Mouse (Mus musculus) stomach, embryonic 15.5 days (tissue): Measurements from ENCODE around the gene Tmem258. TPM values are rescaled to one million over a fixed set of nuclear protein-coding genes. Genes with fewer than 3 reads are reported as not detected.
A peak's percentile ranks its signal among the peaks of the same experiment; 100 is the strongest.

Experiments used
- ATAC-seq: fragments of 200-750 bp; cut with Nextera tagmentation; 2 replicates; pipeline ENCODE4 v1.8.0; 2017; ENCODE audit warnings: low read depth, moderate number of reproducible peaks, moderate TSS enrichment; ENCODE audit not compliant: insufficient read depth, low FRiP score
- H3K27ac ChIP-seq: fragments of 300-500 bp; sonication (generic); 2 replicates; pipeline ENCODE4 v1.5.1; 2015; ENCODE audit warnings: mild to moderate bottlenecking, inconsistent platforms
- H3K27me3 ChIP-seq: fragments of 300-500 bp; sonication (generic); replicated peaks from 2 replicates; pipeline ENCODE4 v1.6.1; 2015; ENCODE audit warnings: inconsistent platforms
- H3K36me3 ChIP-seq: fragments of 300-500 bp; sonication (generic); 2 replicates; pipeline ENCODE4 v1.6.1; 2015; ENCODE audit warnings: inconsistent platforms
- H3K4me1 ChIP-seq: fragments of 300-500 bp; sonication (generic); 2 replicates; pipeline ENCODE4 v1.6.1; 2015; ENCODE audit warnings: inconsistent platforms
- H3K4me2 ChIP-seq: fragments of 300-500 bp; sonication (generic); 2 replicates; pipeline ENCODE4 v1.6.1; 2015; ENCODE audit warnings: mild to moderate bottlenecking, inconsistent platforms
- H3K4me3 ChIP-seq: fragments of 300-500 bp; sonication (generic); replicated peaks from 2 replicates; pipeline ENCODE4 v1.5.1; 2015; ENCODE audit warnings: inconsistent platforms
- H3K9ac ChIP-seq: fragments of 300-500 bp; sonication (generic); 2 replicates; pipeline ENCODE4 v1.6.1; 2015; ENCODE audit warnings: inconsistent platforms
- H3K9me3 ChIP-seq: fragments of 300-500 bp; sonication (generic); 2 replicates; pipeline ENCODE4 v1.6.1; 2016; ENCODE audit warnings: inconsistent platforms
- WGBS: fragments of 180-500 bp; shearing (Covaris S2); methylation state at CpG from one replicate; pipeline ENCODE4 v1.1.7; 2015; 5-methylcytosine and 5-hydroxymethylcytosine counted together
- microRNA-seq: library from miRNA; unstranded; fragments of <30 nt; microRNA quantifications from one replicate; pipeline ENCODE4, GENCODE M21; 2016
- polyA plus RNA-seq: library from polyadenylated mRNA; unstranded; fragments of >200 nt; fragmentation: Nextera tagmentation; extraction: Ambion mirVana; gene quantifications from 2 replicates; pipeline ENCODE4 v1.2.1, GENCODE M21; 2015

The Tmem258 gene
- polyA plus RNA-seq, 1 experiment from 2014 or later, result 509 TPM

- H3K9ac ChIP-seq, result no peak overlapping the region
- WGBS, result 29% methylated on average over 6 of the region's 6 CpGs
- H3K4me2 ChIP-seq, result no peak overlapping the region
- H3K4me1 ChIP-seq, result peaks cover 24% of the 10 kb centered on the region
- ATAC-seq, result no peak
- H3K27me3 ChIP-seq, result no peaks in the 10 kb centered on the region
- H3K9me3 ChIP-seq, result no peaks in the 10 kb centered on the region
- H3K36me3 ChIP-seq, result no peaks in the 10 kb centered on the region
- no peak overlapping the region for H3K4me3 ChIP-seq
- no peak overlapping the region for H3K27ac ChIP-seq
Measured at GRCm38 (mm10) chr19:10247165-10247564, 43.4 kb downstream of the Tmem258 start.

GRCm38 (mm10) chr19:10248128-10248527, 44.3 kb downstream of the Tmem258 start:
- H3K27ac ChIP-seq, result no peak overlapping the region
- no peaks in the 10 kb centered on the region for H3K27me3 ChIP-seq
- peak overlapping the region; percentile 27; the same call in 1 of the 2 replicates for H3K4me2 ChIP-seq
- H3K4me1 ChIP-seq, result peaks cover 20% of the 10 kb centered on the region
- H3K9me3 ChIP-seq, result no peaks in the 10 kb centered on the region
- no peaks in the 10 kb centered on the region for H3K36me3 ChIP-seq
- no peak overlapping the region for H3K9ac ChIP-seq
- no peak overlapping the region for H3K4me3 ChIP-seq
- peak; percentile 33; the same call in 1 of the 2 replicates for ATAC-seq
- 28% methylated on average over 20 of the region's 20 CpGs for WGBS

Small RNA genes within 50 kb of the gene (microRNA-seq; reads per million reads assigned to microRNA genes)
- 0.77 reads per million for gene Mir6993

Other genes starting within 250 kb of the Tmem258 start
- gene Fth1, start 223.4 kb upstream of the Tmem258 start, polyA plus RNA-seq, result 1,700 and 1,987 TPM in 2 replicates
- 0.80 TPM in 2 replicates for gene Best1, start 202.4 kb upstream of the Tmem258 start, polyA plus RNA-seq
- gene Rab3il1, start 202.3 kb upstream of the Tmem258 start, polyA plus RNA-seq, result 29.8 and 40.7 TPM in 2 replicates
- 17.2 and 17.6 TPM in 2 replicates for gene Fads3, start 162.4 kb upstream of the Tmem258 start, polyA plus RNA-seq
- gene Fads2, start 102.3 kb upstream of the Tmem258 start, polyA plus RNA-seq, result 125 and 139 TPM in 2 replicates
- gene Fads1, start 21.1 kb upstream of the Tmem258 start, polyA plus RNA-seq, result 111 and 122 TPM in 2 replicates
- gene Fen1, start 155 bp downstream of the Tmem258 start, polyA plus RNA-seq, result 86.3 and 92.0 TPM in 2 replicates
- 17.5 and 17.8 TPM in 2 replicates for gene Myrf, start 36.7 kb downstream of the Tmem258 start, polyA plus RNA-seq
- 3.3 and 3.7 TPM in 2 replicates for gene Dagla, start 100.9 kb downstream of the Tmem258 start, polyA plus RNA-seq
- gene Syt7, start 185.1 kb downstream of the Tmem258 start, polyA plus RNA-seq, result 2.6 and 3.3 TPM in 2 replicates